Mouse (Mus musculus): Measurements from ENCODE around the gene Sept5.

- TF ChIP-seq CTCF (IDR thresholded peaks at IDR 0.05; ENCODE audit: low read depth, low read length): no peak
- TF ChIP-seq POLR2A (IDR thresholded peaks at IDR 0.05; ENCODE audit: borderline replicate concordance, low read depth, low read length): no peak
Measured at GRCm38 (mm10) chr16:18631141-18631540, 1.4 kb upstream of the Sept5 start.

Measured in bone marrow macrophage, adult 2 months (primary cell).